Mouse (Mus musculus) myocyte (in vitro differentiated cells): ENCODE measurements around the gene Myo1d.

ENCODE experiments used
- POLR2A ChIP-seq: IDR thresholded peaks from one replicate; pipeline ENCODE4 v1.6.1; 2011; ENCODE audit warnings: low read depth, mild to moderate bottlenecking, control low read depth, moderate library complexity; ENCODE audit not compliant: insufficient read length
- USF1 ChIP-seq: IDR thresholded peaks from one replicate; pipeline ENCODE4 v1.6.1; 2011; ENCODE audit warnings: low read depth, mild to moderate bottlenecking, control low read depth, moderate library complexity

- TF ChIP-seq POLR2A (no peak), USF1 (no peak)
Observed at GRCm38 (mm10) chr11:80549854-80550253, 230.0 kb downstream of the Myo1d start.
